Mouse (Mus musculus): ENCODE data around the gene Trim17.

The Trim17 gene

GRCm38 (mm10) chr11:58991911-58992310 lies 37.4 kb downstream of the Trim17 start:
- in situ Hi-C loops (cut with MboI): no loop called here

GRCm38 (mm10) chr11:58993091-58993670 lies 38.7 kb downstream of the Trim17 start:
- in situ Hi-C loops (cut with MboI): no loop called here

GRCm38 (mm10) chr11:58994337-58994826 lies 39.9 kb downstream of the Trim17 start:
- in situ Hi-C loops (cut with MboI): no loop called here

GRCm38 (mm10) chr11:58995061-58995806 lies 40.7 kb downstream of the Trim17 start:
- in situ Hi-C loops (cut with MboI): no loop called here

- in situ Hi-C loops (cut with MboI): no loop called here
These were observed 41.4 kb downstream of the Trim17 start for GRCm38 (mm10) chr11:58995807-58996370.

- in situ Hi-C loops (cut with MboI): no loop called here
These were observed 43.1 kb downstream of the Trim17 start for GRCm38 (mm10) chr11:58997541-58997940.

- in situ Hi-C loops (cut with MboI): no loop called here
These were observed 44.7 kb downstream of the Trim17 start for GRCm38 (mm10) chr11:58999158-58999557.

GRCm38 (mm10) chr11:58999830-59000229 lies 45.3 kb downstream of the Trim17 start:
- in situ Hi-C loops (cut with MboI): no loop called here

- in situ Hi-C loops (cut with MboI): no loop called here
These were observed 46.1 kb downstream of the Trim17 start for GRCm38 (mm10) chr11:59000635-59001034.

- in situ Hi-C loops (cut with MboI): no loop called here
These were observed 48.0 kb downstream of the Trim17 start for GRCm38 (mm10) chr11:59002327-59003079.

- in situ Hi-C loops (cut with MboI): no loop called here
These were observed 60.6 kb downstream of the Trim17 start for GRCm38 (mm10) chr11:59015052-59015451.
